Mouse (Mus musculus): Measurements from ENCODE around the gene Jpt1. TPM values are rescaled to one million over a fixed set of nuclear protein-coding genes. Genes with fewer than 3 reads are reported as not detected.

Jpt1 gene
- 1,339 and 1,384 TPM in 2 replicates for polyA plus RNA-seq (2012; rRNA removed)

DNA sequence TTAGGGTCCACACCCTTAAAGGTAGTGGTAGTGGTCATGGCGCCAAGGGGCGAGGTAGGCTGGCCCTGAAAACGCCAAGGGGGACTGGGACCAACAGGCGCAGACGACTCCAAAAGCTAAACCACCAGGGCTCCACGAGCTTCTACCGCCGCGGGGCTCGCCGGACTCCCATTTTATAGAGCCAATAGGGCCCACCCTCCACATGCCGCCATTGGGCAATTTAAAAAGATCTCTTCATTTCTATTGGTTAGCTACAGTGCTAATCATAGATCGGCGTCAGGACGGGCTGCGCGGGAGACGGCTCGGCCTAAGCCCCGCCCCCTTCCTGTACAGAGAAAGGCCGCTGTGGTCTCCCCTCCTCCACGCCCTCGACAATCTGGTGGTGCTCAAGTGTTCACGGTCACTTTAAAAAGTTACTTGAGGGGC lies at the start of gene Jpt1:
Gene Jpt1, minus strand, starts transcription at position 150 of the 426 bp plus-strand sequence.

DNA sequence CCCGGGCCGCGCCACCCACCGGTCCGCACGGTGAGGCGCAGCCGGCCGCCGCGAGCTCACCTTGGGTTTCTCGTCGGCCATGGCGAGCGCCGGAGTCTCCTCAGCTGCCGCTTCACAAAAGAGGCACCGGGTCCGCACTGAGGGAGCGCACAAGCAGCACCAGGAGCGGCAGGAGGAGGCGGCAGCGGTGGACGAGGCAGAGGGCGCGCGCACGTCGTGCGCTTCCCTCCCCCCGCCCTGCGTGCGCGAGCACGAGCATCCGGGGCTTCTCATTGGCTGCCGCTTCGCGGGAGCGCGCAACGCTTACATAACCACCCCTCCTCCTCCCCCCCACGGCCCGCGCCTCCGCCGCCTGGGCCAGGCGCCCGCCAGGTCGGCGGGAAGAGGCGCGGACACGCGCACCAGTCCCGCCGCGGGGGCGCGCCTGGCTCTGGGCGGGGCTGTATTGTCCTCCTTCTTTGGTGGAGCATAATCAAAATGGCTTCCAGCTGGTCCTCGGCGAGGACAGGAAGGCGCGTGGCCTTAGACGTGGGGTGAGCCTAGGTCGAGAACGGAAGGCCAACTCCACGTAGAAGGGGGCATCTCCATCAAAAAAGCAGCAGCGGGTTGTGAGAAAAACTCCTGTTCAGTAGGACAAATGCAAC lies 22.0 kb upstream of the Jpt1 start, which contains the start of gene Sumo2:
Gene Sumo2, minus strand, starts transcription at position 239 of the 644 bp plus-strand sequence.

GRCm38 (mm10) chr11:115491356-115492083 lies 22.7 kb downstream of the Jpt1 start, which contains the start of gene Nt5c:
Gene Nt5c, minus strand, starts transcription at chr11:115491862.

DNA sequence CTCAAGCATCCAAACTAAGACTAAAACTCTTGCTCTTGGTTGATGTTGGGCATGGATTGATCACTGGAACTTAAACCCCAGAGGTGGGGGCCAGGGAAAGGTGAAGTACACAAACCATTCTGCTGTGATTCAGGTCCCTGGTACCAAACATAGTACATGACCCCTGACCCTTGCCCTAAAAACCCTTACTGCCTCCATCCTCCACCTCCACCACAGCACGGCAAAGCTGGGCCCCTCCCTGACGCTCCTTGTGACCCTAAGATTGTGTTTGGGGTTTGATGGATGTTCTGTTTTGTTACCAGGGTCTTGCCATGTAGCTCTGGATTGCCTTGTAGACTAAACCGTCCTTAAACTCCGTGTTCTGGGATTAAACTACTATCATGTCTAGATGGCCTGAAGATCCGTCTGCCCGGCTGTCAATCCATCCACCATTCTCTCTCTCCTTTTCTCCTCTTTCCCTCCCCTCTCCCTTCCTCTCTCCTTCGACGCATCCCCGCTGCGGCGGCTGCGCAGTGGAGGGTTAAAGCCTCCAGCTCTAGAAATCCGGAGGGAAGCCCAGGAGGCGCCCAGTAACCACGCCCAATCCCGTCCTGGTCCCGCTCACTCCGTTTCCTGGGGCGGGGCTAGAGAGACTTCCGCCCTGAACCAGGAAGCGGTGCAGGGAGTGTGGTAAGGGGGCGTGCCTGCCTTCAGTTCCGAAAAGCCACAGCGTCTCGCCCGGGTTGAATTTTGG lies 39.0 kb downstream of the Jpt1 start, which contains the start of gene Armc7:
Gene Armc7, plus strand, starts transcription at position 643 of the 733 bp plus-strand sequence.

GRCm38 (mm10) chr11:115462243-115462891 lies 51.8 kb downstream of the Jpt1 start, which contains the start of gene Slc16a5:
Gene Slc16a5, plus strand, starts transcription at chr11:115462474.

Other genes with a start within 250 kb of the Jpt1 start
- 2.6 and 3.1 TPM in 2 replicates for gene Grin2c, start 247.1 kb downstream of the Jpt1 start, polyA plus RNA-seq (2012; rRNA removed)
- gene Fdxr, start 237.3 kb downstream of the Jpt1 start, polyA plus RNA-seq (2012; rRNA removed), result 31.3 and 33.1 TPM in 2 replicates
- 4.2 and 4.5 TPM in 2 replicates for gene Fads6, start 216.7 kb downstream of the Jpt1 start, polyA plus RNA-seq (2012; rRNA removed)
- 0.07 and 0.16 TPM in 2 replicates for gene Otop2, start 207.2 kb downstream of the Jpt1 start, polyA plus RNA-seq (2012; rRNA removed)
- gene Ush1g, start 192.3 kb downstream of the Jpt1 start, polyA plus RNA-seq (2012; rRNA removed), result 0.06 and 0.13 TPM in 2 replicates
- 0.62 and 0.68 TPM in 2 replicates for gene Otop3, start 179.7 kb downstream of the Jpt1 start, polyA plus RNA-seq (2012; rRNA removed)
- 56.4 and 69.3 TPM in 2 replicates for gene Hid1, start 146.6 kb downstream of the Jpt1 start, polyA plus RNA-seq (2012; rRNA removed)
- gene Cdr2l, start 132.5 kb downstream of the Jpt1 start, polyA plus RNA-seq (2012; rRNA removed), result 31.5 and 32.2 TPM in 2 replicates
- gene Mrpl58, start 110.6 kb downstream of the Jpt1 start, polyA plus RNA-seq (2012; rRNA removed), result 103 and 122 TPM in 2 replicates
- 444 and 496 TPM in 2 replicates for gene Atp5h, start 94.4 kb downstream of the Jpt1 start, polyA plus RNA-seq (2012; rRNA removed)
- 49.7 and 50.7 TPM in 2 replicates for gene Kctd2, start 94.3 kb downstream of the Jpt1 start, polyA plus RNA-seq (2012; rRNA removed)
- gene Trim80, start 73.8 kb downstream of the Jpt1 start, polyA plus RNA-seq (2012; rRNA removed), result 0.09 TPM in 1 of 2 replicates, not detected in the other
- gene Slc16a5, start 51.9 kb downstream of the Jpt1 start, polyA plus RNA-seq (2012; rRNA removed), result 0.10 TPM in 1 of 2 replicates, not detected in the other
- 9.9 and 10.3 TPM in 2 replicates for gene Armc7, start 38.7 kb downstream of the Jpt1 start, polyA plus RNA-seq (2012; rRNA removed)
- 69.7 and 88.0 TPM in 2 replicates for gene Nt5c, start 22.5 kb downstream of the Jpt1 start, polyA plus RNA-seq (2012; rRNA removed)
- 630 and 633 TPM in 2 replicates for gene Sumo2, start 21.9 kb upstream of the Jpt1 start, polyA plus RNA-seq (2012; rRNA removed)
- gene Nup85, start 50.0 kb upstream of the Jpt1 start, polyA plus RNA-seq (2012; rRNA removed), result 122 and 125 TPM in 2 replicates
- gene Mrps7, start 89.5 kb upstream of the Jpt1 start, polyA plus RNA-seq (2012; rRNA removed), result 40.5 and 43.5 TPM in 2 replicates
- gene Gga3, start 89.7 kb upstream of the Jpt1 start, polyA plus RNA-seq (2012; rRNA removed), result 44.8 and 47.4 TPM in 2 replicates
- gene Mif4gd, start 98.6 kb upstream of the Jpt1 start, polyA plus RNA-seq (2012; rRNA removed), result 20.5 and 21.5 TPM in 2 replicates
- gene Slc25a19, start 113.9 kb upstream of the Jpt1 start, polyA plus RNA-seq (2012; rRNA removed), result 71.3 and 78.6 TPM in 2 replicates
- 149 and 150 TPM in 2 replicates for gene Grb2, start 194.2 kb upstream of the Jpt1 start, polyA plus RNA-seq (2012; rRNA removed)

Measured in central nervous system, embryonic 18 days (tissue).